ENCODE assay signal across 27 mouse cellular contexts in genomic region chr6:142161171-142161570, GRCm38 (mm10). TPM values are rescaled to one million over a fixed set of nuclear protein-coding genes. Genes with fewer than 3 reads are reported as not detected.
DNase-seq lines count a peak whose midpoint lies in the region; ATAC-seq and TF ChIP-seq lines count a peak whose summit lies in the region.
"Had no signal": no experiment of that assay in that cellular context is flagged by ENCODE, and none has a peak within 500 bp of the region (broad histone marks: within the 10 kb centered on the region; RNA-seq: fewer than 3 reads in every experiment).

No protein-coding gene starts in this region.

- H3K4me1 ChIP-seq in kidney, adult 2 months (ENCODE audit: control insufficient read depth, insufficient read depth, low read length): no peaks in the 10 kb centered on the region
- H3K4me1 ChIP-seq in kidney, embryonic 15.5 days: no peaks in the 10 kb centered on the region
- H3K4me1 ChIP-seq in kidney, embryonic 14.5 days (ENCODE audit: control insufficient read depth, insufficient read depth, low read length): no peaks in the 10 kb centered on the region
- no peaks in the 10 kb centered on the region for H3K4me1 ChIP-seq in kidney, postnatal 0 days (replicated peaks; ENCODE audit: insufficient read depth, low read length)
- H3K4me1 ChIP-seq: embryonic facial prominence, embryonic 10.5 days; embryonic facial prominence, embryonic 12.5 days; forebrain, embryonic 13.5 days had no signal

- no peak overlapping the region for H3K9ac ChIP-seq in kidney, embryonic 15.5 days
- H3K9ac ChIP-seq in kidney, embryonic 14.5 days (ENCODE audit: low read depth, low read length): no peak overlapping the region
- no peak overlapping the region for H3K9ac ChIP-seq in kidney, postnatal 0 days (ENCODE audit: low read depth, low read length)
- H3K9ac ChIP-seq: embryonic facial prominence, embryonic 12.5 days; forebrain, embryonic 13.5 days had no signal

- ATAC-seq in kidney, embryonic 15.5 days (replicated peaks; ENCODE audit: low FRiP score): 0 out of 2 replicates have a peak, but pooled peaks have one; percentile 29
- ATAC-seq in kidney, embryonic 14.5 days (ENCODE audit: low FRiP score, low TSS enrichment): no peak; the same call in 1 of the 2 replicates
- peak; percentile 83 for ATAC-seq in kidney, postnatal 0 days (replicated peaks; ENCODE audit: low FRiP score, low read depth)
- ATAC-seq: activated CD4-positive, CD25-positive, alpha-beta regulatory T cell, adult 4 months; CD4-positive, CD25-positive, alpha-beta regulatory T cell, adult 4 months; forebrain, embryonic 13.5 days; Patski had no signal

- peak overlapping the region; percentile 78 for H3K27ac ChIP-seq in kidney, adult 2 months (ENCODE audit: insufficient read depth, low read depth, low read length)
- no peak overlapping the region for H3K27ac ChIP-seq in kidney, embryonic 15.5 days
- H3K27ac ChIP-seq in kidney, embryonic 14.5 days (ENCODE audit: low read depth, low read length): no peak overlapping the region
- H3K27ac ChIP-seq in kidney, postnatal 0 days: no peak overlapping the region
- H3K27ac ChIP-seq: embryonic facial prominence, embryonic 10.5 days; embryonic facial prominence, embryonic 12.5 days; forebrain, embryonic 13.5 days had no signal

- 56% methylated on average over 2 of the region's 2 CpGs for WGBS in kidney, adult 2 months
- 84% methylated on average over 2 of the region's 2 CpGs for WGBS in kidney, embryonic 15.5 days
- WGBS in kidney, embryonic 14.5 days: 88% methylated on average over 2 of the region's 2 CpGs
- WGBS in kidney, postnatal 0 days: 86% methylated on average over 2 of the region's 2 CpGs

- H3K4me2 ChIP-seq in kidney, embryonic 15.5 days: no peak overlapping the region
- H3K4me2 ChIP-seq in kidney, embryonic 14.5 days (replicated peaks; ENCODE audit: low read depth, low read length): no peak overlapping the region
- no peak overlapping the region for H3K4me2 ChIP-seq in kidney, postnatal 0 days (ENCODE audit: low read length)
- H3K4me2 ChIP-seq: embryonic facial prominence, embryonic 12.5 days; forebrain, embryonic 13.5 days had no signal

- DNase-seq in kidney, adult 2 months: peak; percentile 79
- DNase-seq in kidney, postnatal 4 days: no peak
- DNase-seq in kidney, postnatal 0 days (ENCODE audit: low spot score): peak; percentile 12
- no peak for DNase-seq in kidney, adult 18-20 months
- DNase-seq in yolk sac, embryonic 10.5 days (ENCODE audit: low spot score): peak; percentile 28
- no peak for DNase-seq in spleen, postnatal 36 days (ENCODE audit: low spot score in 2 of 2)
- DNase-seq: adrenal gland, adult 8-10 months; adrenal gland, postnatal 14 days; adrenal gland, postnatal 36 days; B cell, adult 2 months; cerebellum, adult 11-12 months; cerebellum, adult 2 months; cerebellum, adult 9-10 months; cerebellum, postnatal 10 days; cerebellum, postnatal 25 days had no signal

- TF ChIP-seq POLR2A in kidney, adult 2 months (IDR thresholded peaks at IDR 0.05; ENCODE audit: low read depth, low read length): no peak

- H3K36me3 ChIP-seq in kidney, adult 2 months (ENCODE audit: control insufficient read depth, insufficient read depth, low read length): peaks cover 4% of the 10 kb centered on the region
- H3K36me3 ChIP-seq in kidney, embryonic 15.5 days: no peaks in the 10 kb centered on the region
- H3K36me3 ChIP-seq in kidney, embryonic 14.5 days (ENCODE audit: control insufficient read depth, insufficient read depth, low read length): no peaks in the 10 kb centered on the region
- H3K36me3 ChIP-seq in kidney, postnatal 0 days (ENCODE audit: insufficient read depth, low read length): no peaks in the 10 kb centered on the region
- H3K36me3 ChIP-seq: embryonic facial prominence, embryonic 10.5 days; embryonic facial prominence, embryonic 12.5 days; G1E had no signal

- H3K27me3 ChIP-seq in kidney, adult 2 months (replicated peaks; ENCODE audit: control insufficient read depth, insufficient read depth, low read length): no peaks in the 10 kb centered on the region
- no peaks in the 10 kb centered on the region for H3K27me3 ChIP-seq in kidney, embryonic 15.5 days
- no peaks in the 10 kb centered on the region for H3K27me3 ChIP-seq in kidney, embryonic 14.5 days (ENCODE audit: control insufficient read depth, insufficient read depth, low read length)
- no peaks in the 10 kb centered on the region for H3K27me3 ChIP-seq in kidney, postnatal 0 days (ENCODE audit: insufficient read depth, low read length)
- H3K27me3 ChIP-seq: CH12.LX; embryonic facial prominence, embryonic 12.5 days; forebrain, embryonic 13.5 days; Patski had no signal

- no peaks in the 10 kb centered on the region for H3K9me3 ChIP-seq in kidney, embryonic 15.5 days (replicated peaks)
- no peaks in the 10 kb centered on the region for H3K9me3 ChIP-seq in kidney, embryonic 14.5 days (ENCODE audit: control insufficient read depth, low read length)
- H3K9me3 ChIP-seq in kidney, postnatal 0 days (replicated peaks; ENCODE audit: low read length): no peaks in the 10 kb centered on the region
- H3K9me3 ChIP-seq: embryonic facial prominence, embryonic 10.5 days; embryonic facial prominence, embryonic 12.5 days; forebrain, embryonic 13.5 days; G1E had no signal

- TF ChIP-seq CTCF in kidney, adult 2 months (conservative IDR thresholded peaks at IDR 0.05; ENCODE audit: insufficient read depth, insufficient read length, low read depth, low read length): no peak
- no peak for TF ChIP-seq CTCF in kidney, postnatal 0 days (IDR thresholded peaks at IDR 0.05; ENCODE audit: low read depth)

- H3K4me3 ChIP-seq in kidney, adult 2 months (ENCODE audit: insufficient read depth, low read depth, low read length): no peak overlapping the region
- H3K4me3 ChIP-seq in kidney, embryonic 15.5 days (replicated peaks): no peak overlapping the region
- H3K4me3 ChIP-seq in kidney, embryonic 14.5 days (ENCODE audit: low read length): no peak overlapping the region
- no peak overlapping the region for H3K4me3 ChIP-seq in kidney, postnatal 0 days (replicated peaks; ENCODE audit: low read depth, low read length)
- H3K4me3 ChIP-seq: embryonic facial prominence, embryonic 10.5 days; embryonic facial prominence, embryonic 12.5 days; forebrain, embryonic 13.5 days had no signal

RNA-seq across cellular contexts. Expression of gene Slco1a6, which starts 47.1 kb away (rescaled TPM):
- polyA plus RNA-seq in kidney, adult 2 months (2012; rRNA removed): 41.4 and 41.9 TPM in 2 replicates
- polyA plus RNA-seq in kidney, embryonic 15.5 days (2015; fragmentation: Nextera tagmentation; extraction: Ambion mirVana): 2.9 and 3.4 TPM in 2 replicates
- 0.53 and 1.3 TPM in 2 replicates for polyA plus RNA-seq in kidney, embryonic 14.5 days (2014; fragmentation: Nextera tagmentation; extraction: Ambion mirVana)
- polyA plus RNA-seq in kidney, postnatal 0 days (2015; fragmentation: Nextera tagmentation; extraction: Ambion mirVana): 36.5 and 36.9 TPM in 2 replicates
- polyA plus RNA-seq: cerebellum, adult 2 months; cortical plate, adult 2 months; embryonic facial prominence, embryonic 10.5 days; embryonic facial prominence, embryonic 12.5 days; forebrain, embryonic 11.5 days; forebrain, embryonic 13.5 days; G1E had no signal

Comparison
In these comparisons a context has a peak if more than half of its experiments do, and no peak if none do; other contexts are left out.
1. DNase-seq: peak in kidney, adult 2 months (single experiment), kidney, postnatal 0 days (single experiment) and yolk sac, embryonic 10.5 days (single experiment); none in kidney, postnatal 4 days (0 of 2), kidney, adult 18-20 months (single experiment) and spleen, postnatal 36 days (0 of 2).